Mouse (Mus musculus) kidney, postnatal 14 days (tissue): ENCODE measurements around the gene Kdm2a.

Experiments
- DNase-seq: peaks from one replicate; pipeline ENCODE4 v3.0.0; 2022; ENCODE audit warnings: mixed read lengths

Gene Kdm2a

GRCm38 (mm10) chr19:4298322-4299121 is 99.6 kb downstream of the Kdm2a start:
- DNase-seq: no peak

DNA sequence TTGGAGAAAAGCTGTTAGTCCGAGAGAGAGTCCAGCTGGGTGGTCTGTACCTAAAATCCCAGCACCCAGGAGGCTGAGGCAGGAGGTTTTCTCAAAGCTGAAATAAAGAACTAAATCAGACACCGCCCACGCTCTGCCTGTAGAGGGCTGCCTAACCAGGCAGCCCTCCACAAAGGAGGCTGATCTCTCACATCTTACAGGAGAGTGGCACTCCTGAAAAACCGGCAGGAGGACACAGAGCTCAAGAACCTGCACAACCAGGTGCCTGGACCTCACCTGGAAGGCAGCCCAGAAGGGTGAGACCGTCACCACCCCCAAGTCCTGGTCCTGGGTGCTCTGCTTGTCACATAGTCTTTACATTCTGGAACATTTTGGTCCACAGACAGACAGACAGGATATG is 100.2 kb downstream of the Kdm2a start:
- DNase-seq: no peak

- DNase-seq: no peak
Observed at GRCm38 (mm10) chr19:4296611-4297010, 101.5 kb downstream of the Kdm2a start.

- DNase-seq: no peak
Observed at GRCm38 (mm10) chr19:4295391-4295790, 102.7 kb downstream of the Kdm2a start.

DNA sequence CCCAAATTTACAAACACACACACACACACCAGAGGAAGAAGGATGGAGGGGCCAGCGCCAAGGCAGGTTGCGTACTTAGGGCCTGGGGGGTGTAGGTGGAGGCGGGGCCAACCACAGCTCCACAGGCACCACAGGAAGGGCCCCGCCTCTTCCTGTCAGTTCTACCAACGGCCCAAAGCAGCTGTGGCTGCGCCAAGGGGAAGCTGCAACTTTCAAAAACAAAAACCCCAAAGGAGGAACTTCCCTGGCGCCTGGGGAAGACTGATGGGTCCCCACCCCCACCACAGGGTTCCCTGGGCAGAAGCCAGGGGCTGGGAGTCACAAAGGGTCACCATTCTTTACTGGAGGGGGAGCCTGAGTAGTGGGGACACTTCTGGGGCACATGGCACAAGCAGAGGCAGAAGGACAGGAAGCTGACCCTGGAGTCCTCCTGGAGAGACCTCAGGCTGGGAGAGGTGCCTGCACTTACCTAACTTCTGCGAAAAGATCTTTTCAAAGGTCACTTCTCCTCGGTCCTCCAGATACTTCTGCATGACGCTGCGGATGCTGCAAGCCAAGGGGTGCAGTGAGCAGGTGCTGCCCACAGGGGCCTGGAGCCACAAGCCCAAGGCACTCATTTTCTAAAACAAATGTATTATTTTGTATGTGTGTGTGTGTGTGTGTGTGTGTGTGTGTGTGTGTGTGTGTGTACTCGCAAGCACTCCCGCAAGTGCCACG is 103.5 kb downstream of the Kdm2a start:
- peak; percentile 81 for DNase-seq

DNA sequence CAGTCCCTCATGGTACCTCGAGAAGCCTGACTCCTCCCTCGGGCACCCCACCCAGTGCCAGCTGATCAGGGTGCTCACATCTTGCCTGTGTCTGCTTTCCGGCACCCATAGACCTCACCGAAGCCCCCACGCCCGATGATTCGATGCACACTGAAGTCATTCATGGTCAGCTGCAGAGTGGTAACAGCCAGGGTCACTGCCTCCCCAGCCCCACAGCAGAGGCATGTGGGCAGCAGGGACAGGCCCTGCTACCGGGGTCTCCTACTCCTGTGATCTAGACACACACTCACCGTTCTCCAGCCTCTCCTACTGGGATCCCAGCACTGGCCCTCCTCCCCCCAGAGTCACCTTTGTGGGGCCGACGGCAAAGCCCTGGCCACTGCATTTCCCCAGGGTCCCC is 106.9 kb downstream of the Kdm2a start:
- no peak for DNase-seq

DNA sequence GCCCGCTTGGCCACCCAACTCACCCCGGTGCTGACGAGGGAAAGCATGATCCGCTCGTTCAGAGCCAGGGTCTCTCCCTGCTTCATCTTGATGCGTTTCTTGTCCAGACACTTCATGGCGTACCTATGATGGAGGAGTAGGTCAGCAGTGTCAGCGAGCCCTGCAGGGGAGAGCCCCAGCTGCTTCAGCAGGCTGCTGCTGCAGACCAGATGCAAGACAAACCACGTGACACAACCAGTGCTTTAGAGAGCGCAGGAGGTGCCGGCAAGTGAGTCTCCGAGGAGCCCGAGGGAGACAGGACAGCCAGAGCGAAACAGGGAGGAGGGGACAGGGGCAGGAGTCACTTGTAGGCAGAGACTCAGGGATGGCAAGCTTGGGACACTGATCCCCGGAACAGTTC is 107.3 kb downstream of the Kdm2a start:
- DNase-seq: no peak

- no peak for DNase-seq
Observed at GRCm38 (mm10) chr19:4283653-4284052, 114.4 kb downstream of the Kdm2a start.

- DNase-seq: peak; percentile 91
Observed at GRCm38 (mm10) chr19:4282898-4283553, 115.1 kb downstream of the Kdm2a start, which contains the start of gene Ankrd13d. Gene Ankrd13d (minus strand): TSS chr19:4283137.

DNA sequence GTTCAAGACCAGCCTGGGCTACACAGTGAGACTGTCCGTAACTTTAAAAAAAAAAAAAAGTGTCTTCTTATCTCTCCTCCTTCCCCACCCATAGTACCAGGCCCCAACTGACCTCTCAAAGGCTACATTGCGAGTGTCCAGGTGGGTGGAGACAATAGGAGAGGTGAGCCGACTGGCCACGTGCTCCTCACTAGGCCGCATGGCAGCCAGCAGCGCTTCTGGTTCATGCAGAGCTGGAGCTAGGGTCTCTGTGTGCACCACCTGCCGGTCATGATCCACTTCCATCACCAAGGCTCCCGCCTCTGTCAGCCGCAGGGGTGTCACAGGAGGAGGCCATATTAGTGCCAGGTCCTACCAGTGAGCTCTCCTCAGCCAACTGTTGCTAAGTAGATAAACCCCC is 117.7 kb downstream of the Kdm2a start:
- no peak for DNase-seq

DNA sequence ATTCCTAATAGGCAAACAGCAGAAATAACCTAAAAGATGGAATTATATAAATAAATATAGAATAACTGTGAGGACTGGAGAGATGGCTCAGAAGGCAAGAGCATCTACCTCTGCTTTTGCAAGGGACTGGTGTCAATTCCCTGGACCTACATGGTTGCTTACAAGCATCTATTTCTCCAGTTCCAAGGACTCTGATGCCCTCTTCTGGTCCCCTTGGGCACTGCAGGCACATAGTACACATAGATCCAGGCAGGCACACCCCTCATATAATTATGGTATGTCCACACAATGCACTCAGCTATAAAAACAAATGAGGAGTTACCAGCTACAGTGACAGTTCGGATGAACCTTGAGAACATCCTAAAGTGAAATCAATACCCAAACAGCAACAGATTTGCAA is 118.6 kb downstream of the Kdm2a start:
- DNase-seq: no peak

- DNase-seq: no peak
Observed at GRCm38 (mm10) chr19:4270972-4271371, 127.1 kb downstream of the Kdm2a start.

GRCm38 (mm10) chr19:4270187-4270586 is 127.9 kb downstream of the Kdm2a start:
- no peak for DNase-seq

DNA sequence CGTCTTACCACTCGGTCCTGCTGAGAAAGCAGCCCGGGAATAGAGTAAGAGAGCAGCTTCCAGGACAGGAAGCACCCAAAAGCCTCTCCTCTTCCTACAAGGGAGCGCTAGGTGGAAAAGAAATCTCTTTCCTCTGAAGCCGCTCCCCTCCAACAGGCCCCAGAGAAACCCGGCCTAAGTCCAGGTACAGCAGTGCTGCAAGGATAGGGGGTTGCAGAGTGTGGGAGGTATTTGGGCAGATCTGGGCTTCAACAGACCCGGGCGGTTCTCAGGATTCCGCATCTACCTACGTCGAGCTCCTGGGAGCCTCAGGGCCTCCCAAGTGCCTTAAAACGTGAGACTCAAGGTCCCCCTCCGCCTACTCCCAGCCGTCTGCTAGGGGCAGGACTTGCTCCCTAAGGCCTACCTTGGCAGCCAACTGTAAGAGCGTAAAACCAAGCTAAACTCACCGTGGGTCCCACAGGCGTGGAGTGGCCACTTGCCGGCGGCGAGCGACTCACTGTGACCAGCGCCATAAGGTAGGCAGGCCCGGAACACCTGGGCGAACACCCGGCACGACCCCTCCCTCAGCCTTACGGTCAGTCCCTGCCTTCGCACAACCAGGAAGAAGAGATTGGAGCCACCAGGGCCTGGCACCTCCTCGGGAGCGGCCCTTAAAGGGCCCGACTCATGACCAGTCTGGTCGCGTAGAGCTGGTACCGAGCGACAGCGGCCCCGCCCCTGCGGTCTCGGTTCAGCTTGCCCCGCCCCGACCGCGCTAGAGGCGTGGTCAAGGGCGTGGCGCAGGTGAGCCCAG is 129.3 kb downstream of the Kdm2a start, which contains the start of gene Ssh3:
Ssh3 (minus strand) TSS at position 615 of the 796 bp plus-strand sequence.
- peak; percentile 93 for DNase-seq

- no peak for DNase-seq
Observed at GRCm38 (mm10) chr19:4265956-4266355, 132.1 kb downstream of the Kdm2a start.
